Mouse (Mus musculus): ENCODE measurements at regions not wholly inside any gene's neighbourhood (a gene's known extent, or its start where the extent isn't known, plus 50 kb on each side); places are given as distances from the start of the nearest gene placed in this dataset.

GRCm38 (mm10) chr13:107889985-107890865 is 154.0 kb upstream of the Smim15 start:
- Histone ChIP-seq H3K4me3 (ENCODE audit: low read depth, low read length) (peak overlapping the region; percentile 75), H3K4me1 (ENCODE audit: control insufficient read depth, insufficient read depth) (peaks cover 9% of the 10 kb centered on the region; the same call in 1 of the 2 replicates), H3K27ac (ENCODE audit: low read depth) (peak overlapping the region; percentile 98), H3K9ac (replicated peaks; ENCODE audit: low read depth, low read length) (peak overlapping the region; percentile 81), H3K27me3 (ENCODE audit: control insufficient read depth, insufficient read depth, low read length) (peaks cover 27% of the 10 kb centered on the region), H3K9me3 (replicated peaks; ENCODE audit: control insufficient read depth, low read length) (no peaks in the 10 kb centered on the region), H3K4me2 (ENCODE audit: low read depth, low read length) (peak overlapping the region; percentile 88), H3K36me3 (replicated peaks; ENCODE audit: control insufficient read depth, insufficient read depth, low read length) (no peaks in the 10 kb centered on the region)
- TF ChIP-seq CTCF (IDR thresholded peaks at IDR 0.05; ENCODE audit: low read depth) (peak; percentile 29), EP300 (IDR thresholded peaks at IDR 0.05; ENCODE audit: low read depth) (0 out of 2 replicates have a peak, but pooled peaks have one; percentile 69)
- under 1% methylated on average over 80 of the region's 90 CpGs for WGBS
- ATAC-seq (ENCODE audit: insufficient read depth, low read depth) (peak; percentile 90), DNase-seq (ENCODE audit: low spot score) (peak; percentile 97)

GRCm38 (mm10) chr13:107889588-107889984 is 154.7 kb upstream of the Smim15 start:
- peaks cover 21% of the 10 kb centered on the region for H3K27me3 ChIP-seq (ENCODE audit: control insufficient read depth, insufficient read depth, low read length)
- peaks cover 9% of the 10 kb centered on the region; the same call in 1 of the 2 replicates for H3K4me1 ChIP-seq (ENCODE audit: control insufficient read depth, insufficient read depth)
- H3K4me3 ChIP-seq (ENCODE audit: low read depth, low read length): peak overlapping the region; percentile 75
- H3K9me3 ChIP-seq (replicated peaks; ENCODE audit: control insufficient read depth, low read length): no peaks in the 10 kb centered on the region
- H3K4me2 ChIP-seq (ENCODE audit: low read depth, low read length): peak overlapping the region; percentile 85
- no peaks in the 10 kb centered on the region for H3K36me3 ChIP-seq (replicated peaks; ENCODE audit: control insufficient read depth, insufficient read depth, low read length)
- ATAC-seq (ENCODE audit: insufficient read depth, low read depth): peak; percentile 0; the same call in 1 of the 2 replicates
- no peak for TF ChIP-seq EP300 (IDR thresholded peaks at IDR 0.05; ENCODE audit: low read depth)
- no peak for TF ChIP-seq CTCF (IDR thresholded peaks at IDR 0.05; ENCODE audit: low read depth)
- DNase-seq (ENCODE audit: low spot score): no peak
- H3K27ac ChIP-seq (ENCODE audit: low read depth): peak overlapping the region; percentile 94
- H3K9ac ChIP-seq (replicated peaks; ENCODE audit: low read depth, low read length): peak overlapping the region; percentile 76
- WGBS: 0% methylated on average over 4 of the region's 66 CpGs

GRCm38 (mm10) chr13:107888571-107889451 is 155.4 kb upstream of the Smim15 start:
- peak overlapping the region; percentile 85 for H3K4me2 ChIP-seq (ENCODE audit: low read depth, low read length)
- peak overlapping the region; percentile 75 for H3K4me3 ChIP-seq (ENCODE audit: low read depth, low read length)
- no peak for TF ChIP-seq EP300 (IDR thresholded peaks at IDR 0.05; ENCODE audit: low read depth)
- H3K27me3 ChIP-seq (ENCODE audit: control insufficient read depth, insufficient read depth, low read length): peaks cover 16% of the 10 kb centered on the region
- 0% methylated on average over 85 of the region's 127 CpGs for WGBS
- ATAC-seq (ENCODE audit: insufficient read depth, low read depth) (no peak), DNase-seq (ENCODE audit: low spot score) (no peak)
- no peaks in the 10 kb centered on the region for H3K36me3 ChIP-seq (replicated peaks; ENCODE audit: control insufficient read depth, insufficient read depth, low read length)
- peak overlapping the region; percentile 76 for H3K9ac ChIP-seq (replicated peaks; ENCODE audit: low read depth, low read length)
- no peaks in the 10 kb centered on the region for H3K9me3 ChIP-seq (replicated peaks; ENCODE audit: control insufficient read depth, low read length)
- peaks cover 9% of the 10 kb centered on the region; the same call in 1 of the 2 replicates for H3K4me1 ChIP-seq (ENCODE audit: control insufficient read depth, insufficient read depth)
- H3K27ac ChIP-seq (ENCODE audit: low read depth): peak overlapping the region; percentile 94

- Histone ChIP-seq H3K9me3 (replicated peaks; ENCODE audit: control insufficient read depth, low read length) (no peaks in the 10 kb centered on the region), H3K27ac (ENCODE audit: low read depth) (peak overlapping the region; percentile 94), H3K4me2 (ENCODE audit: low read depth, low read length) (peak overlapping the region; percentile 85), H3K27me3 (ENCODE audit: control insufficient read depth, insufficient read depth, low read length) (peaks cover 10% of the 10 kb centered on the region), H3K4me3 (ENCODE audit: low read depth, low read length) (peak overlapping the region; percentile 75), H3K36me3 (replicated peaks; ENCODE audit: control insufficient read depth, insufficient read depth, low read length) (no peaks in the 10 kb centered on the region), H3K9ac (replicated peaks; ENCODE audit: low read depth, low read length) (peak overlapping the region; percentile 76), H3K4me1 (ENCODE audit: control insufficient read depth, insufficient read depth) (peaks cover 9% of the 10 kb centered on the region; the same call in 1 of the 2 replicates)
- TF ChIP-seq CTCF (IDR thresholded peaks at IDR 0.05; ENCODE audit: low read depth) (no peak), EP300 (IDR thresholded peaks at IDR 0.05; ENCODE audit: low read depth) (no peak)
- WGBS: under 1% methylated on average over 9 of the region's 9 CpGs
- no peak for ATAC-seq (ENCODE audit: insufficient read depth, low read depth)
- DNase-seq (ENCODE audit: low spot score): peak; percentile 35
These were observed 156.1 kb upstream of the Smim15 start for GRCm38 (mm10) chr13:107888231-107888555.
